Comparison of ENCODE assay signal across 9 mouse cellular contexts in the genomic region with DNA sequence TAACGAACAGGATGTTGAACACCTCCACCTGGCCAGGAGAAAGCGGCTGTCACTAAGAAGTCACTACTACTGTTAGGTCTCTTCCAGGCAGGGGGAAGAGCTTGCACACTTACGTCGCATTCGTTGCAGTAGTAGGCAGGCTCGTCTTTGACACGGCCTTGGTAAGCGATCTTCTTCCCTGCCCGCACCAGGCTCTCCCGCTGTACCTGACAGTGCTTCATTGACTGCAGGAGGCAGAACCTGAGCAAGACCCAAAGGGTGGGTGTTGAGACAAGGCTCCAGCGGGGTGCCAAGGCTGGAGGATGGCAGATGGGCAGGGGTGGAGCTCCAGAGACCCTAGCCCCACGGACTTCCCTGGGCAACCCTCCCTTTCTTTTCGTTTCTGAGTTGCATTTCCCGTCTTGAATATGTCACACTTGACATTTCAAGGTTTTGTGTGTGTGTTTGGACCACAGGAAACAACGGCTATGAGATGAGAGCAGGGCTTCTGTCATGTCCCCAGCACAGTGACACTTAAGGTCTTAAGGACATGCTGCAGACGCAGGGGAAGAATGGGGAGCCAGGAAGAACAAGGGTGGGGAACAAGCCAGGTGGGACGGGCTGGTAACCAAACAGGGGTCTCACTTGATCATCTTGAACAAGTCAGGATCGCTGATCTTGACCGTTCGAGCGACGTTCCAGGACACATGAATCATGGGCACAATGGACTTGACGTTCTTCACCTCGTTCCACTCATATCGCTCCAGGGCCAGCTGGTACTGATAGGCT. TPM values are rescaled to one million over a fixed set of nuclear protein-coding genes. Genes with fewer than 3 reads are reported as not detected.
DNase-seq lines count a peak whose midpoint lies in the region; ATAC-seq and TF ChIP-seq lines count a peak whose summit lies in the region.
"Had no signal": no experiment of that assay in that cellular context is flagged by ENCODE, and none has a peak within 500 bp of the region (broad histone marks: within the 10 kb centered on the region; RNA-seq: fewer than 3 reads in every experiment).

No protein-coding gene starts in this region.

- no peak overlapping the region for H3K4me2 ChIP-seq in forebrain, embryonic 16.5 days (ENCODE audit: low read length)
- H3K4me2 ChIP-seq in lung, embryonic 14.5 days, result peak overlapping the region; percentile 73; the same call in 1 of the 2 replicates
- H3K4me2 ChIP-seq in intestine, embryonic 16.5 days (ENCODE audit: low read depth, low read length), result no peak overlapping the region
- H3K4me2 ChIP-seq: stomach, embryonic 15.5 days had no signal

- ATAC-seq in forebrain, embryonic 16.5 days, result no peak
- ATAC-seq in lung, embryonic 14.5 days (ENCODE audit: insufficient read depth), result no peak
- ATAC-seq in intestine, embryonic 16.5 days, result no peak

- TF ChIP-seq CTCF in lung, embryonic 14.5 days (IDR thresholded peaks at IDR 0.05; ENCODE audit: low read depth), result no peak

- peak; percentile 44 for DNase-seq in forebrain, embryonic 10.5 days (ENCODE audit: extremely low spot score, low spot score)
- DNase-seq in lung, embryonic 14.5 days, result no peak
- no peak for DNase-seq in lung, postnatal 36 days
- DNase-seq in cerebellum, adult 9-10 months, result peak; percentile 58
- DNase-seq in layer of hippocampus, adult 9-11 months, result no peak
- DNase-seq in T-cell, adult 2 months (ENCODE audit: low spot score), result no peak

- 75% methylated on average over 25 of the region's 25 CpGs for WGBS in forebrain, embryonic 10.5 days
- WGBS in forebrain, embryonic 16.5 days, result 75% methylated on average over 25 of the region's 25 CpGs
- 76% methylated on average over 25 of the region's 25 CpGs for WGBS in lung, embryonic 14.5 days
- WGBS in intestine, embryonic 16.5 days, result 75% methylated on average over 25 of the region's 25 CpGs

- no peaks in the 10 kb centered on the region for H3K9me3 ChIP-seq in forebrain, embryonic 10.5 days
- H3K9me3 ChIP-seq in forebrain, embryonic 16.5 days (ENCODE audit: control insufficient read depth, low read length), result no peaks in the 10 kb centered on the region
- H3K9me3 ChIP-seq in lung, embryonic 14.5 days (ENCODE audit: low read depth, low read length), result no peaks in the 10 kb centered on the region
- H3K9me3 ChIP-seq in intestine, embryonic 16.5 days (ENCODE audit: control insufficient read depth, low read length), result no peaks in the 10 kb centered on the region
- H3K9me3 ChIP-seq: stomach, embryonic 15.5 days had no signal

- H3K4me1 ChIP-seq in forebrain, embryonic 10.5 days, result peaks cover 60% of the 10 kb centered on the region
- peaks cover 17% of the 10 kb centered on the region for H3K4me1 ChIP-seq in forebrain, embryonic 16.5 days (replicated peaks; ENCODE audit: control insufficient read depth, insufficient read depth, low read length)
- peaks cover 2% of the 10 kb centered on the region for H3K4me1 ChIP-seq in lung, embryonic 14.5 days (ENCODE audit: insufficient read depth)
- peaks cover 36% of the 10 kb centered on the region for H3K4me1 ChIP-seq in intestine, embryonic 16.5 days (ENCODE audit: control insufficient read depth, insufficient read depth, low read length)

- peaks cover 60% of the 10 kb centered on the region for H3K36me3 ChIP-seq in forebrain, embryonic 10.5 days (replicated peaks)
- peaks cover 50% of the 10 kb centered on the region for H3K36me3 ChIP-seq in forebrain, embryonic 16.5 days (ENCODE audit: control insufficient read depth, insufficient read depth)
- peaks cover 65% of the 10 kb centered on the region for H3K36me3 ChIP-seq in lung, embryonic 14.5 days (ENCODE audit: insufficient read depth)
- peaks cover 31% of the 10 kb centered on the region for H3K36me3 ChIP-seq in intestine, embryonic 16.5 days (ENCODE audit: control insufficient read depth, insufficient read depth, low read length)

- H3K27me3 ChIP-seq in forebrain, embryonic 10.5 days (ENCODE audit: poor library complexity, severe bottlenecking), result peaks cover 28% of the 10 kb centered on the region
- no peaks in the 10 kb centered on the region for H3K27me3 ChIP-seq in forebrain, embryonic 16.5 days (replicated peaks; ENCODE audit: control insufficient read depth, insufficient read depth, low read length)
- no peaks in the 10 kb centered on the region for H3K27me3 ChIP-seq in lung, embryonic 14.5 days (ENCODE audit: insufficient read depth, low read length)
- H3K27me3 ChIP-seq in intestine, embryonic 16.5 days (replicated peaks; ENCODE audit: control insufficient read depth, insufficient read depth, low read length), result no peaks in the 10 kb centered on the region
- H3K27me3 ChIP-seq: stomach, embryonic 15.5 days had no signal

- no peak overlapping the region for H3K9ac ChIP-seq in forebrain, embryonic 16.5 days (replicated peaks; ENCODE audit: low read depth, low read length)
- 0 out of 2 replicates have a peak overlapping the region, but pooled peaks have one; percentile 18 for H3K9ac ChIP-seq in lung, embryonic 14.5 days
- 0 out of 2 replicates have a peak overlapping the region, but pooled peaks have one; percentile 47 for H3K9ac ChIP-seq in intestine, embryonic 16.5 days (ENCODE audit: low read depth, low read length)
- H3K9ac ChIP-seq: stomach, embryonic 15.5 days had no signal

- peak overlapping the region; percentile 73 for H3K4me3 ChIP-seq in forebrain, embryonic 10.5 days
- H3K4me3 ChIP-seq in forebrain, embryonic 16.5 days (replicated peaks; ENCODE audit: low read length), result no peak overlapping the region
- no peak overlapping the region for H3K4me3 ChIP-seq in lung, embryonic 14.5 days (ENCODE audit: low read depth, low read length)
- no peak overlapping the region; the same call in 1 of the 2 replicates for H3K4me3 ChIP-seq in intestine, embryonic 16.5 days (ENCODE audit: low read length)
- H3K4me3 ChIP-seq: stomach, embryonic 15.5 days had no signal

- peak overlapping the region; percentile 75 for H3K27ac ChIP-seq in forebrain, embryonic 10.5 days
- no peak overlapping the region for H3K27ac ChIP-seq in forebrain, embryonic 16.5 days (ENCODE audit: low read length)
- no peak overlapping the region for H3K27ac ChIP-seq in lung, embryonic 14.5 days (ENCODE audit: low read depth)
- H3K27ac ChIP-seq in intestine, embryonic 16.5 days (ENCODE audit: low read length), result no peak overlapping the region
- H3K27ac ChIP-seq: stomach, embryonic 15.5 days had no signal

RNA-seq across cellular contexts. Expression of a gene that starts 2.2 kb away (rescaled TPM):
- polyA plus RNA-seq in forebrain, embryonic 10.5 days (2016; fragmentation: Nextera tagmentation; extraction: Ambion mirVana), result 23.3 and 23.4 TPM in 2 replicates
- 5.9 and 6.2 TPM in 2 replicates for polyA plus RNA-seq in forebrain, embryonic 16.5 days (2015; fragmentation: Nextera tagmentation; extraction: Ambion mirVana)
- polyA plus RNA-seq in lung, embryonic 14.5 days (2014; fragmentation: Nextera tagmentation; extraction: Ambion mirVana), result 37.5 and 39.1 TPM in 2 replicates
- 30.8 and 31.0 TPM in 2 replicates for polyA plus RNA-seq in intestine, embryonic 16.5 days (2015; fragmentation: Nextera tagmentation; extraction: Ambion mirVana)

RNA-seq across cellular contexts. Expression of a gene that starts 4.8 kb away (rescaled TPM):
- polyA plus RNA-seq in forebrain, embryonic 10.5 days (2016; fragmentation: Nextera tagmentation; extraction: Ambion mirVana), result 47.3 and 54.6 TPM in 2 replicates
- polyA plus RNA-seq in forebrain, embryonic 16.5 days (2015; fragmentation: Nextera tagmentation; extraction: Ambion mirVana), result 42.5 and 44.2 TPM in 2 replicates
- polyA plus RNA-seq in lung, embryonic 14.5 days (2014; fragmentation: Nextera tagmentation; extraction: Ambion mirVana), result 26.8 and 27.2 TPM in 2 replicates
- polyA plus RNA-seq in intestine, embryonic 16.5 days (2015; fragmentation: Nextera tagmentation; extraction: Ambion mirVana), result 22.6 and 24.0 TPM in 2 replicates

RNA-seq across cellular contexts. Expression of a gene that starts 5.0 kb away (rescaled TPM):
- polyA plus RNA-seq in forebrain, embryonic 10.5 days (2016; fragmentation: Nextera tagmentation; extraction: Ambion mirVana), result 131 and 136 TPM in 2 replicates
- 79.2 and 86.1 TPM in 2 replicates for polyA plus RNA-seq in forebrain, embryonic 16.5 days (2015; fragmentation: Nextera tagmentation; extraction: Ambion mirVana)
- polyA plus RNA-seq in lung, embryonic 14.5 days (2014; fragmentation: Nextera tagmentation; extraction: Ambion mirVana), result 169 and 173 TPM in 2 replicates
- polyA plus RNA-seq in intestine, embryonic 16.5 days (2015; fragmentation: Nextera tagmentation; extraction: Ambion mirVana), result 168 and 170 TPM in 2 replicates

RNA-seq across cellular contexts. Expression of a gene that starts 13.2 kb away (rescaled TPM):
- polyA plus RNA-seq in forebrain, embryonic 10.5 days (2016; fragmentation: Nextera tagmentation; extraction: Ambion mirVana), result 31.7 TPM in 2 replicates
- 48.4 and 52.8 TPM in 2 replicates for polyA plus RNA-seq in forebrain, embryonic 16.5 days (2015; fragmentation: Nextera tagmentation; extraction: Ambion mirVana)
- polyA plus RNA-seq in lung, embryonic 14.5 days (2014; fragmentation: Nextera tagmentation; extraction: Ambion mirVana), result 22.9 and 24.4 TPM in 2 replicates
- polyA plus RNA-seq in intestine, embryonic 16.5 days (2015; fragmentation: Nextera tagmentation; extraction: Ambion mirVana), result 17.6 and 18.8 TPM in 2 replicates

RNA-seq across cellular contexts. Expression of a gene that starts 31.1 kb away (rescaled TPM):
- polyA plus RNA-seq in forebrain, embryonic 10.5 days (2016; fragmentation: Nextera tagmentation; extraction: Ambion mirVana), result 40.7 and 44.9 TPM in 2 replicates
- 132 and 146 TPM in 2 replicates for polyA plus RNA-seq in forebrain, embryonic 16.5 days (2015; fragmentation: Nextera tagmentation; extraction: Ambion mirVana)
- 57.3 and 59.9 TPM in 2 replicates for polyA plus RNA-seq in lung, embryonic 14.5 days (2014; fragmentation: Nextera tagmentation; extraction: Ambion mirVana)
- polyA plus RNA-seq in intestine, embryonic 16.5 days (2015; fragmentation: Nextera tagmentation; extraction: Ambion mirVana), result 33.4 and 35.5 TPM in 2 replicates

Comparison
In these comparisons a context has a peak if more than half of its experiments do, and no peak if none do; other contexts are left out.
1. DNase-seq: peak in forebrain, embryonic 10.5 days (single experiment) and cerebellum, adult 9-10 months (single experiment); none in lung, embryonic 14.5 days (single experiment), lung, postnatal 36 days (single experiment), layer of hippocampus, adult 9-11 months (single experiment) and T-cell, adult 2 months (single experiment).